Mouse (Mus musculus) kidney, postnatal 10 days (tissue): ENCODE results near the gene Tnfrsf11a.
A peak's percentile ranks its signal among the peaks of the same experiment; 100 is the strongest.
"Not testable (repeated sequence)": the region's sequence is repeated elsewhere in the genome, so short reads cannot be mapped to it uniquely, and the experiment has no call there.

Source experiments
- DNase-seq: peaks from one replicate; pipeline ENCODE4 v3.0.0; 2021; ENCODE audit warnings: mixed read lengths

Tnfrsf11a gene

GRCm38 (mm10) chr1:105780457-105781364 is at the start of gene Tnfrsf11a:
Gene Tnfrsf11a, plus strand, starts transcription at chr1:105780718.
- peak; percentile 82 for DNase-seq

- peak; percentile 18 for DNase-seq
Observed at GRCm38 (mm10) chr1:105735318-105735717, 45.2 kb upstream of the Tnfrsf11a start.

GRCm38 (mm10) chr1:105738334-105738733 is 42.2 kb upstream of the Tnfrsf11a start:
- DNase-seq, result no peak

- no peak for DNase-seq
Observed at GRCm38 (mm10) chr1:105739493-105739892, 41.0 kb upstream of the Tnfrsf11a start.

GRCm38 (mm10) chr1:105742481-105742880 is 38.0 kb upstream of the Tnfrsf11a start:
- DNase-seq, result no peak

GRCm38 (mm10) chr1:105746444-105746843 is 34.1 kb upstream of the Tnfrsf11a start:
- no peak for DNase-seq

GRCm38 (mm10) chr1:105746858-105747596 is 33.5 kb upstream of the Tnfrsf11a start:
- DNase-seq, result no peak

GRCm38 (mm10) chr1:105748091-105748799 is 32.3 kb upstream of the Tnfrsf11a start:
- no peak for DNase-seq

GRCm38 (mm10) chr1:105752196-105752595 is 28.3 kb upstream of the Tnfrsf11a start:
- no peak for DNase-seq

GRCm38 (mm10) chr1:105752944-105753343 is 27.6 kb upstream of the Tnfrsf11a start:
- DNase-seq, result no peak

- DNase-seq, result no peak
Observed at GRCm38 (mm10) chr1:105758798-105759197, 21.7 kb upstream of the Tnfrsf11a start.

- DNase-seq, result no peak
Observed at GRCm38 (mm10) chr1:105759422-105760165, 20.9 kb upstream of the Tnfrsf11a start.

- DNase-seq, result no peak
Observed at GRCm38 (mm10) chr1:105765586-105765985, 14.9 kb upstream of the Tnfrsf11a start.

- DNase-seq, result not testable (repeated sequence)
Observed at GRCm38 (mm10) chr1:105766099-105766498, 14.4 kb upstream of the Tnfrsf11a start.

GRCm38 (mm10) chr1:105768397-105768796 is 12.1 kb upstream of the Tnfrsf11a start:
- no peak for DNase-seq

- no peak for DNase-seq
Observed at GRCm38 (mm10) chr1:105770685-105771084, 9.8 kb upstream of the Tnfrsf11a start.

GRCm38 (mm10) chr1:105776426-105776825 is 4.1 kb upstream of the Tnfrsf11a start:
- no peak for DNase-seq

- DNase-seq, result no peak
Observed at GRCm38 (mm10) chr1:105780079-105780456, 450 bp upstream of the Tnfrsf11a start.

- DNase-seq, result peak; percentile 28
Observed at GRCm38 (mm10) chr1:105781391-105782146, 1.1 kb downstream of the Tnfrsf11a start.

- DNase-seq, result no peak
Observed at GRCm38 (mm10) chr1:105784257-105785016, 3.9 kb downstream of the Tnfrsf11a start.

- peak; percentile 19 for DNase-seq
Observed at GRCm38 (mm10) chr1:105785146-105785545, 4.6 kb downstream of the Tnfrsf11a start.
